Mouse (Mus musculus) layer of hippocampus, postnatal 36 days (tissue): ENCODE results near the gene Matk. TPM values are rescaled to one million over a fixed set of nuclear protein-coding genes. Genes with fewer than 3 reads are reported as not detected.
A peak's percentile ranks its signal among the peaks of the same experiment; 100 is the strongest.

Experiments used
- DNase-seq, 2 experiments: peaks; one replicate each; pipeline ENCODE4 v3.0.0; 2022
- microRNA-seq, 2 experiments: library from miRNA; unstranded; fragments of <30 nt; microRNA quantifications; one replicate each; pipeline ENCODE4 v1.2.0; 2021
- total RNA-seq, 2 experiments: library from RNA; stranded (reverse); gene quantifications; 2 replicates each; pipeline ENCODE4 v1.2.3; 2021

Gene Matk
- total RNA-seq, 2 experiments from 2014 or later, result 227 to 236 TPM

DNA sequence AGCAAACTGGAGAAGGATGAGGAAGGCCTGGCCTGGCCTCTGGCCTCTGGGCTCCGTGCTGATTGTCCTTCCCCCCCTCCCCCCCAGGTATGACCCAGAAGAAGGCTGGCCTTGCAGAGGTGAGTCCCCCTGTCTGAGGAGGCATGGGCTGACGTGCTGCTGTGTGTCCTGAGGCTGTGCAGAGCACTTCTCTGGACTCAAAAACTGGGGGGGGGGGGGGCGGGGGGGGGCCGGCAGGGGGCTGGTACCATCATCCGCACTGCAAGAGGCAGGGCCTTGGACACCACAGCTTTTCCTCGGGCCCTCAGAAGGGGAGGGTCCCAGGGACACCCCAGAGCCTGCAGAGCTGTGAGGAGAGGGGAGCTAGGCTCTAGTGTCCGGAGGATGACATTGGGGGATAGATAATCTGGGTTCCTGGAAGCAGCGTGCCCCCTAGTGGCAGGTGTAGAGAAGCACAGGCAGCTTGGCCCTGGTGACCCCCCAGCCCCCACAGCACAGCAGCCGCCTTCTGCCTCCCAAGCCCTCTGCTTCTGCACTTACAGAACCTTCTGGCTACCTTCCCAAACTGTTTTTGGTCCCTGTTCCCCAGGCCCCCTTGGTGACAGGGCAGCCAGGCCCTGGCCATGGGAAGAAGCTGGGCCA is 52.0 kb downstream of the Matk start:
- DNase-seq, result peak in 1 of 2 experiments; percentile 51

DNA sequence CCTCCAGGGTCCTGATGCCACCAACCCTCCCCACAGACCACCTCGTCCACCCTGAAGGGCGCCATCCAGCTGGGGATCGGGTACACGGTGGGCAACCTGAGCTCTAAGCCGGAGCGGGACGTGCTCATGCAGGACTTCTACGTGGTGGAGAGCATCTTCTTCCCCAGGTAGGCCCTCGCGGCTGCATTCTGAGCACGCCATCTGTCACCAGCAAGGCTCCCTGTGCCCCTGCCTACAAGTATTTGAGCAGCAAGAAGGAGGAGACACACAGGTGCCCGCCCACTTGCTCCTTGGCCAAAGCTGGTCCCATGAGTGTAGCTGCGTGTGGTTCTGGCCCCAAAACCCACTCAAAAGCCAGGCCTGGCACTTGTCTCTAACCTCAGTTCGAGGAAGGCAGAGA is 52.9 kb downstream of the Matk start:
- DNase-seq, result no peak

DNA sequence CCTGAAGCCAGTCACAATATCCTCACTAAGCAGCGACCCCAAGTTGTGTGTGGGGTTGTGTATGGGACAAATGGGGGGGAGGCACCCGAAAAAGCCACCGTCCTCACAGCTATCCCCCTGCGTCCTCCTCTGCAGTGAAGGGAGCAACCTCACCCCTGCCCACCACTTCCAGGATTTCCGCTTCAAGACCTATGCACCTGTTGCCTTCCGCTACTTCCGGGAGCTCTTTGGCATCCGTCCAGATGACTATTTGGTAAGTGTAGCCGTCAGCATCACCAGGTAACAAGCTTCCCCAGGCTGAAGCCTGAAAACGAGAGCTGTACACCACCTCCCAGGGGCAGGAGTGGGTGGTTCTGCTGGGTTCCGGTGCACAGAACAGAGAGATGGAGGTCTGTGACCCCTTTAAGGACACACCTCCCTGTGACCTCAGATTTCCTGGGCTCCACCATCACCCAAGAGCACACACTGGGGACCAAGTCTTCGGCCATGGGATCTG is 53.5 kb downstream of the Matk start:
- no peak for DNase-seq

DNA sequence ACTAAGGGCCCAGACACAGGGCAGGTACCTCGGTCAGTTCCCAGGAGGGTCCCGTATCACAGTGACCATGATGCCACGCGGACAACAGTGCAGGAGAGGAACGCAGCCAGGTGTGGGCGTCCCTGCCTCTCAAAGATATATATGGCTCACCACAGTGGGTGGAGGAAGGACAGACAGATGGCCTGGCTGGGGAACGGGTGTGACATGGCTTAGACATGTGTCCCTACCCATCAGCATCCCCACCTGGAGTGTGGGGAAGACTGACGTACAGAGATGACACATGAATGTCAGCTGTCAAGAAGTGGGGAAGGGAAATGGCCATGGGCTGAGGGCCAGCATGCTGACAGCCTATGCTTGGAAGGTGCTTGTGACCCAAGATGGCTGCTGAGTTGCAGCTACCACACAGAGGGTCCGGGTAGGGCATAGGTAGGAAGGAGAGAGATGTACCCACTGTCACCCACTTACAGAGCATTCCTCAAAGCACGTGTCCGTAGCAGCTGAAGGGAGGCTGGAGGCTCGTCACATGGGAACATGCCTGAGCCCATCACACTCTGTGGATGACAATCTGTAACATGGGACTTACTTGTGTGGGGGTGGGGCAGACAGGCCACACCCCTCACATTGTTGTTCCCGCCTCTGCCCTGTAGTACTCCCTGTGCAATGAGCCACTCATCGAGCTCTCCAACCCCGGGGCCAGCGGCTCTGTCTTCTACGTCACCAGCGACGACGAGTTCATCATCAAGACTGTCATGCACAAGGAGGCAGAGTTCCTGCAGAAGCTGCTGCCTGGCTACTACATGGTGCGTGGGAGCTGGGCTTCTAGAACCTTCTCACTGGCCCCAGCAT is 54.3 kb downstream of the Matk start:
- DNase-seq, result no peak

DNA sequence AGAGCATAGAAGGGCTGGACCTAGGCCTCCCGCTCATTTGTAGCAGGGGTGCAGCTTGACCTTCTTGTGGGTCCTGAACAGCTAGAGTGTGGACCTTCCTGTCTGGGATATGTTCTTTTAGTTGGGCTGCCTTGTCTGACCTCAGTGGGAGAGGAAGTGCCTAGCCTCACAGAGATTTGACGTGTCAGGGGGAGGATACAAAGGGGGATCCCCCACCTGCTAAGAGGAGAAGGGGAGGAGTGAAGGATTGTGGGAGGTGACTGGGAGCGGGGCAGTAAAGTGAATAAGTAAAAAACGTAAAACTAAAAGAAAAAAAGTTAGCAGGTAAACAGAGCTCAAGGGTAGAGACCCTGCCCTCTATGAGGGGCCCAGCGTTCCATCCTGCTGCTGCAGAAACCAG is 56.8 kb downstream of the Matk start:
- DNase-seq, result no peak

Small RNA genes lying within 50 kb of the gene (microRNA-seq; reads per million reads assigned to microRNA genes)
- 35.2 to 36.6 reads per million in 2 experiments for gene Mir3057

Other genes with a start within 250 kb of the Matk start
- 100 to 1,000 TPM; 161 to 175 TPM for gene Gng7, start 238.0 kb upstream of the Matk start, total RNA-seq
- gene Diras1, start 227.3 kb upstream of the Matk start, total RNA-seq, result 10 to 100 TPM; 96.5 to 98.1 TPM
- 10 to 100 TPM; 69.6 to 71.4 TPM for gene Slc39a3, start 215.5 kb upstream of the Matk start, total RNA-seq
- 100 to 1,000 TPM; 174 to 175 TPM for gene Sgta, start 192.8 kb upstream of the Matk start, total RNA-seq
- gene Thop1, start 182.9 kb upstream of the Matk start, total RNA-seq, result 10 to 100 TPM; 48.9 to 55.3 TPM
- gene Creb3l3, start 154.1 kb upstream of the Matk start, total RNA-seq, result under 1 TPM; 0.52 to 0.71 TPM
- 100 to 1,000 TPM; 132 to 141 TPM for gene Map2k2, start 147.0 kb upstream of the Matk start, total RNA-seq
- gene Zbtb7a, start 117.7 kb upstream of the Matk start, total RNA-seq, result 100 to 1,000 TPM; 109 to 116 TPM
- gene Pias4, start 85.0 kb upstream of the Matk start, total RNA-seq, result 10 to 100 TPM; 26.2 to 29.8 TPM
- gene Eef2, start 76.3 kb upstream of the Matk start, total RNA-seq, result 100 to 1,000 TPM; 868 to 892 TPM
- gene Dapk3, start 69.9 kb upstream of the Matk start, total RNA-seq, result 10 to 100 TPM; 65.6 to 77.8 TPM
- not detected for gene 4930442H23Rik, start 69.1 kb upstream of the Matk start, total RNA-seq
- under 1 TPM; 0.20 to 0.25 TPM for gene Nmrk2, start 50.9 kb upstream of the Matk start, total RNA-seq
- 100 to 1,000 TPM; 150 TPM for gene Atcay, start 22.1 kb upstream of the Matk start, total RNA-seq
- 10 to 100 TPM; 65.7 to 70.0 TPM for gene Zfr2, start 19.8 kb upstream of the Matk start, total RNA-seq
- 10 to 100 TPM; 32.3 to 36.0 TPM for gene Mrpl54, start 14.0 kb downstream of the Matk start, total RNA-seq
- gene Apba3, start 14.0 kb downstream of the Matk start, total RNA-seq, result 10 to 100 TPM; 39.3 to 56.0 TPM
- gene Tjp3, start 38.6 kb downstream of the Matk start, total RNA-seq, result 1 to 10 TPM in 1 of 2 experiments, under 1 TPM in 1; 0.65 to 1.7 TPM
- gene Pip5k1c, start 40.0 kb downstream of the Matk start, total RNA-seq, result 100 to 1,000 TPM; 301 to 304 TPM
- gene Cactin, start 68.2 kb downstream of the Matk start, total RNA-seq, result 10 to 100 TPM; 28.9 to 30.1 TPM
- 1 to 10 TPM in 1 of 2 experiments, under 1 TPM in 1; 0.91 to 1.1 TPM for gene Tbxa2r, start 75.8 kb downstream of the Matk start, total RNA-seq
- gene Gipc3, start 90.3 kb downstream of the Matk start, total RNA-seq, result 1 to 10 TPM; 1.7 to 1.9 TPM
- gene Hmg20b, start 97.5 kb downstream of the Matk start, total RNA-seq, result 10 to 100 TPM; 27.6 to 35.0 TPM
- gene Mfsd12, start 104.6 kb downstream of the Matk start, total RNA-seq, result 10 to 100 TPM; 43.5 to 48.4 TPM
- 1 to 10 TPM; 1.6 to 1.9 TPM for gene 4930404N11Rik, start 112.9 kb downstream of the Matk start, total RNA-seq
- 10 to 100 TPM; 61.5 to 68.9 TPM for gene Fzr1, start 125.6 kb downstream of the Matk start, total RNA-seq
- gene Dohh, start 131.5 kb downstream of the Matk start, total RNA-seq, result 10 to 100 TPM; 72.5 to 76.9 TPM
- 1 to 10 TPM; 4.0 to 6.6 TPM for gene Gm48551, start 131.5 kb downstream of the Matk start, total RNA-seq
- gene Gm48552, start 136.1 kb downstream of the Matk start, total RNA-seq, result 1 to 10 TPM; 4.5 to 7.1 TPM
- 1 to 10 TPM; 1.6 to 1.7 TPM for gene Smim24, start 140.1 kb downstream of the Matk start, total RNA-seq
- gene Nfic, start 202.7 kb downstream of the Matk start, total RNA-seq, result 10 to 100 TPM; 55.3 to 55.8 TPM
- 100 to 1,000 TPM; 273 to 281 TPM for gene Celf5, start 229.8 kb downstream of the Matk start, total RNA-seq
- 10 to 100 TPM; 77.1 to 90.0 TPM for gene Ncln, start 243.5 kb downstream of the Matk start, total RNA-seq
- gene S1pr4, start 247.2 kb downstream of the Matk start, total RNA-seq, result under 1 TPM; 0.40 to 0.65 TPM